Mouse (Mus musculus) intestine, embryonic 16.5 days (tissue): Measurements from ENCODE around the gene Gm6993. TPM values are rescaled to one million over a fixed set of nuclear protein-coding genes. Genes with fewer than 3 reads are reported as not detected.

ENCODE experiments used
- polyA plus RNA-seq: library from polyadenylated mRNA; unstranded; fragments of >200 nt; fragmentation: Nextera tagmentation; extraction: Ambion mirVana; gene quantifications from 2 replicates; pipeline ENCODE4 v1.2.1, GENCODE M21; 2015

Gene Gm6993
- polyA plus RNA-seq, 1 experiment from 2014 or later, result not detected

Other genes starting within 250 kb of the Gm6993 start
- gene Fam110c, start 166.9 kb upstream of the Gm6993 start, polyA plus RNA-seq, result 10.4 and 11.0 TPM in 2 replicates
- gene Lamb1, start 24.5 kb downstream of the Gm6993 start, polyA plus RNA-seq, result 60.4 and 65.1 TPM in 2 replicates
- 156 and 164 TPM in 2 replicates for gene Dld, start 110.7 kb downstream of the Gm6993 start, polyA plus RNA-seq
- gene Slc26a3, start 150.1 kb downstream of the Gm6993 start, polyA plus RNA-seq, result 26.7 and 30.0 TPM in 2 replicates